Mouse (Mus musculus): Measurements from ENCODE around the gene Dclre1b.
A peak's percentile ranks its signal among the peaks of the same experiment; 100 is the strongest.

Gene Dclre1b

GRCm38 (mm10) chr3:103773508-103773907 lies 35.7 kb downstream of the Dclre1b start:
- DNase-seq (ENCODE audit: low spot score in 2 of 2), result no peak

GRCm38 (mm10) chr3:103772846-103773245 lies 36.4 kb downstream of the Dclre1b start:
- DNase-seq (ENCODE audit: low spot score in 2 of 2), result no peak

GRCm38 (mm10) chr3:103771531-103772130 lies 37.6 kb downstream of the Dclre1b start:
- peak in 1 of 2 experiments; percentile 59 for DNase-seq (ENCODE audit: low spot score in 2 of 2)

- no peak for DNase-seq (ENCODE audit: low spot score in 2 of 2)
Observed at GRCm38 (mm10) chr3:103766789-103767188, 42.5 kb downstream of the Dclre1b start.

GRCm38 (mm10) chr3:103759261-103759970 lies 49.8 kb downstream of the Dclre1b start:
- no peak for DNase-seq (ENCODE audit: low spot score in 2 of 2)

GRCm38 (mm10) chr3:103758456-103758855 lies 50.8 kb downstream of the Dclre1b start:
- no peak for DNase-seq (ENCODE audit: low spot score in 2 of 2)

GRCm38 (mm10) chr3:103756920-103757319 lies 52.3 kb downstream of the Dclre1b start:
- no peak for DNase-seq (ENCODE audit: low spot score in 2 of 2)

GRCm38 (mm10) chr3:103755351-103755750 lies 53.9 kb downstream of the Dclre1b start:
- DNase-seq (ENCODE audit: low spot score in 2 of 2), result no peak

GRCm38 (mm10) chr3:103751558-103751957 lies 57.7 kb downstream of the Dclre1b start:
- DNase-seq (ENCODE audit: low spot score in 2 of 2), result no peak

All from urinary bladder, adult 18-20 months (tissue).